Mouse (Mus musculus) erythroblast, embryonic 14.5 days (primary cell): ENCODE results near the gene Kcnab1.

ENCODE experiments used
- GATA1 ChIP-seq: IDR thresholded peaks from 2 replicates; pipeline ENCODE4 v1.6.1; 2012; ENCODE audit warnings: low read length, inconsistent platforms, mixed read lengths
- TAL1 ChIP-seq: IDR thresholded peaks from 3 replicates; pipeline ENCODE4 v1.6.1; 2012; ENCODE audit warnings: low read length, inconsistent platforms, mixed read lengths

- no peak for TF ChIP-seq GATA1
- no peak for TF ChIP-seq TAL1
These were observed 190.0 kb downstream of the Kcnab1 start for GRCm38 (mm10) chr3:65299205-65299604.
